Mouse (Mus musculus) stomach, embryonic 15.5 days (tissue): Measurements from ENCODE around the gene Prcd. TPM values are rescaled to one million over a fixed set of nuclear protein-coding genes. Genes with fewer than 3 reads are reported as not detected.

ENCODE experiments used
- ATAC-seq: fragments of 200-750 bp; cut with Nextera tagmentation; 2 replicates; pipeline ENCODE4 v1.8.0; 2017; ENCODE audit warnings: low read depth, moderate number of reproducible peaks, moderate TSS enrichment; ENCODE audit not compliant: insufficient read depth, low FRiP score
- H3K27ac ChIP-seq: fragments of 300-500 bp; sonication (generic); 2 replicates; pipeline ENCODE4 v1.5.1; 2015; ENCODE audit warnings: mild to moderate bottlenecking, inconsistent platforms
- H3K27me3 ChIP-seq: fragments of 300-500 bp; sonication (generic); replicated peaks from 2 replicates; pipeline ENCODE4 v1.6.1; 2015; ENCODE audit warnings: inconsistent platforms
- H3K36me3 ChIP-seq: fragments of 300-500 bp; sonication (generic); 2 replicates; pipeline ENCODE4 v1.6.1; 2015; ENCODE audit warnings: inconsistent platforms
- H3K4me1 ChIP-seq: fragments of 300-500 bp; sonication (generic); 2 replicates; pipeline ENCODE4 v1.6.1; 2015; ENCODE audit warnings: inconsistent platforms
- H3K4me2 ChIP-seq: fragments of 300-500 bp; sonication (generic); 2 replicates; pipeline ENCODE4 v1.6.1; 2015; ENCODE audit warnings: mild to moderate bottlenecking, inconsistent platforms
- H3K4me3 ChIP-seq: fragments of 300-500 bp; sonication (generic); replicated peaks from 2 replicates; pipeline ENCODE4 v1.5.1; 2015; ENCODE audit warnings: inconsistent platforms
- H3K9ac ChIP-seq: fragments of 300-500 bp; sonication (generic); 2 replicates; pipeline ENCODE4 v1.6.1; 2015; ENCODE audit warnings: inconsistent platforms
- H3K9me3 ChIP-seq: fragments of 300-500 bp; sonication (generic); 2 replicates; pipeline ENCODE4 v1.6.1; 2016; ENCODE audit warnings: inconsistent platforms
- WGBS: fragments of 180-500 bp; shearing (Covaris S2); methylation state at CpG from one replicate; pipeline ENCODE4 v1.1.7; 2015; 5-methylcytosine and 5-hydroxymethylcytosine counted together
- polyA plus RNA-seq: library from polyadenylated mRNA; unstranded; fragments of >200 nt; fragmentation: Nextera tagmentation; extraction: Ambion mirVana; gene quantifications from 2 replicates; pipeline ENCODE4 v1.2.1, GENCODE M21; 2015

Gene Prcd
- polyA plus RNA-seq, 1 experiment from 2014 or later = 1.3 TPM

DNA sequence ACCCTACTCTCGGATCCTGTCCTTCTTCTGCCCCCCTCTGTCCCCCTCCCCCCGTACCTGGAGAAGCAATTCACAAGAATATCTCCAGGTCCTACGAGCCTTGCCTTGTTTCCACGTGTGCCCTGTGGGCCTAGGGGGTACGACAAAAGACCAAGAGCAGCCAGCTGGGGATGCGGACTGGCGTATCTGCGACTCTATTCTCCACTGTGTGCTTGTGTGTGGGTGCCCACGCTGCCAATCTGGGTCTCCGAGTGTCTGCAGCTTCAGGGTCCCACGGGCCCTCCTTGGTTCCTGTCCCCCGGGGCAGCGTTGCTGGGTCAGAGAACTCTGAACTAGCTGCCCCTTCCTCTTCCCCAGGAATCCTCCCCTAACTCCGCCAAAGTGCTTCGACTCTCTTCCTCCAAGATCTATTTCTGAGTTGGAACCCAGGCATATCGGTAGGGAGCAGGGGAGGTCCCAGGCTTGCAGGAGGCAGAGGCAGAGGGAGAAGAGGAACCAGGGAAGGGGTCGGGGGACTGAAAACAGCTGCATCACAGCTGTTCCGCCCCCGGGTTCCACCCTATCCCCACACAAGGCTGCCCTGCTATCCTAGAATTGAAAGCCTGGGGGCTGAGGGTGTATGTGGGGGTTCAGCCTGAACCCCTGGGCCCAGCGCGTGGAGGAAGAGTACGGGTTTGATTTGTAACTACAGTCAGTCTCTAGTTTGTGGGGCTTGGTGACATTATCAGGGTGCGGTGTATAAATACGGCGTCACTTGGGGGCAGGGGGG is 820 bp upstream of the Prcd start:
- H3K27me3 ChIP-seq = peaks cover 27% of the 10 kb centered on the region
- no peaks in the 10 kb centered on the region for H3K36me3 ChIP-seq
- peaks cover 43% of the 10 kb centered on the region for H3K4me1 ChIP-seq
- peak overlapping the region; percentile 94 for H3K4me2 ChIP-seq
- ATAC-seq = no peak
- H3K9ac ChIP-seq = no peak overlapping the region; the same call in 1 of the 2 replicates
- no peak overlapping the region for H3K27ac ChIP-seq
- no peaks in the 10 kb centered on the region for H3K9me3 ChIP-seq
- H3K4me3 ChIP-seq = peak overlapping the region; percentile 56
- WGBS = 69% methylated on average over 25 of the region's 25 CpGs

DNA sequence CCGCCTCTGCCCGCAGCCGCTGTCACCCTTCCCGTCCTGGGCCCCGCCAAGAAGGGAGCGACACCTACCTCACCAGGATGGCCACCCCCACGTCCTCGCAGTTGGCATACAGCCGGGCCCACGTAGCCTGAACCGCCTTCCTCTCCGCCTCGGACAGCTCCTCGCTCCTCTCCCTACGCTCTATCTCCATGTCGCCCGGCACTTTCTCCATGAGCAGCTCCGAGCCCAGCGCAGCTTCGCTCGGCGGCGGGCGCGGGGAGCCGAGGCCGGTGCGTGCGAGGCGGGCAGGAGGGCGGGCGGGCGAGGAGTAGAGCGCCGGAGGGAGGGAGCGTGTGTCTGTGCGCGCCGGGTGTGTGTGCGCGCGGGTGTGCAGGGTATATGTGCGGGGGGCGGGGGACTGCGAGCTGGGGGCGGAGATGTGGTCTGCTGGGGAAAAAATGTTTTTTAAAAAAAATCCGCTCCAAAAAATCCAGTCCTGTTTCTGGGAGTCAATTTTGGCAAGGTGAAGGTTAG is 431 bp downstream of the Prcd start:
- H3K9me3 ChIP-seq = no peaks in the 10 kb centered on the region
- H3K36me3 ChIP-seq = no peaks in the 10 kb centered on the region
- H3K9ac ChIP-seq = peak overlapping the region; percentile 61
- peaks cover 27% of the 10 kb centered on the region for H3K27me3 ChIP-seq
- H3K27ac ChIP-seq = no peak overlapping the region
- H3K4me2 ChIP-seq = peak overlapping the region; percentile 94
- WGBS = under 1% methylated on average over 43 of the region's 47 CpGs
- H3K4me1 ChIP-seq = peaks cover 34% of the 10 kb centered on the region
- peak overlapping the region; percentile 56 for H3K4me3 ChIP-seq
- no peak for ATAC-seq

DNA sequence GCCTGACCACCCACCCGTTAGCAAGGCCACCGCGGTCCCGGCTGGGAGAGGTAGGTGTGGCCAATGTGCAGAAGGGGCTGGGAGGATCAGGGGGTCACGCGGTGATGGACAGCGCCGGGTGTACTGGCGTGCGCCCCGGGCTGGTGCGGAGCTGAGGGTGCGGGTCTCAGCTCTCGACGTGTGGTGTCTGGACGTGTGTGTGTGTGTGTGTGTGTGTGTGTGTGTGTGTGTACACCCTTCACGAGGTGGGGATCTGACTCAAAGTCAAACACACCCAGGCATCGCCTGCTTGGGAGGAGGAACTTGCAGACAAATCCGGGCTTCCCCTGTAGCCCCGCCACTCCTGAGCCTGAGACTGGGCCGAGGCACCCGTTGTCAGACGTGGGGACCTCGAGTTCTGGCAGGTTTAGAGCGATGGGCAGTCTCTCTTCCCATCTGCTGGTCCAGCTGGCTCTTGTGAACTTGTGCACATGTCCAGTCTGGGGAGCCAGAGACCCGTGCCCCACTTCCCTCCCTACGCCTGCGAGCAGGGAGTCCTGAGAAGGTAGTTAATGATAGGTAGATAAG is 1.0 kb downstream of the Prcd start, which contains the start of gene Cygb:
Gene Cygb (minus strand): TSS at position 59 of the 567 bp plus-strand sequence.
- H3K36me3 ChIP-seq = no peaks in the 10 kb centered on the region
- H3K9me3 ChIP-seq = no peaks in the 10 kb centered on the region
- H3K27ac ChIP-seq = no peak within 1 kb of the TSS
- peak within 1 kb of the TSS; percentile 61 for H3K9ac ChIP-seq
- peak within 1 kb of the TSS; percentile 94 for H3K4me2 ChIP-seq
- no peak for ATAC-seq
- H3K27me3 ChIP-seq = peaks cover 27% of the 10 kb centered on the region
- H3K4me3 ChIP-seq = peak within 1 kb of the TSS; percentile 56
- H3K4me1 ChIP-seq = peaks cover 36% of the 10 kb centered on the region
- 6% methylated on average over 28 of the region's 28 CpGs for WGBS

DNA sequence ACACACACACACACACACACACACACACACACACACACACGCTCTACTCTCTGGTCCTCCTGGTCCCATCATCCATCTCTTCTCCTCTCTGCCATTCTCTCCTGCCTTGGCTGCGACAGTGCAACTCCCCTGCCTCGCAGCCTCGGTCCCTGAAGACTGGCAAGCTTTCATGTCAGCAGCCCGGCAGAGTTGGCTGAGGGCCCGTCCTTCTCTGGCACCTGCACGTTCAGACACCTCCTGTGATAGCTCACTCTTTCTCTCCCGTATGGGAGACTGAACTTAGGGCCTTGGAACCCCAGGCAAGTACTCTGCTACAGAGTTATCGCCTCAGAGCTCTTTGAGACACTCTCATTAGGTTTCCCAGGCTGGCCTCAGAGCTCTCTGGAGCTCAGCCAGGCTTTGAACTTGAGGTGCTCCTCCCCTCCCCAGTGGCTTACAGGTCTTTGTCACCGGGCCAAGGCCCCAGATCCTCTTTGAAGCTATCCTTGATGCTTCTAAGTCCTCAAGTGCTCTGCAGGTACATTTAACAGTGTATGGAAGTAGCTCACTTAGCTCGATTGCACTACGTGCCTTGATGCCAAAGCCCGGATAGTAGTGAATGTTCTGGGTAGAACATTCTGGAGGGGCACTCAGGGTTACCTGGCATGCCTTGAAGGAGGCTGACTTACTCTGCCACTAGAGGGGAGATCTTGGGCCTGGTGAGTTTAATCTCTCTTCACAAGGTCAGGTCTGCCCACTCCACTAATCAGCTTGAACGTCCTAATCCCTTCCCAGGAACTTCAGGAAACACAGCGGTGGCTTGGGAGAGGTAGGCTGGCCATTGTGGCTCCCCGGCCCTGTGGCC is 3.2 kb downstream of the Prcd start:
- Histone ChIP-seq H3K36me3 (no peaks in the 10 kb centered on the region), H3K4me2 (no peak overlapping the region), H3K4me3 (no peak overlapping the region), H3K9me3 (no peaks in the 10 kb centered on the region), H3K27me3 (peaks cover 23% of the 10 kb centered on the region), H3K9ac (no peak overlapping the region), H3K27ac (no peak overlapping the region), H3K4me1 (peaks cover 47% of the 10 kb centered on the region)
- no peak for ATAC-seq
- 66% methylated on average over 16 of the region's 16 CpGs for WGBS

DNA sequence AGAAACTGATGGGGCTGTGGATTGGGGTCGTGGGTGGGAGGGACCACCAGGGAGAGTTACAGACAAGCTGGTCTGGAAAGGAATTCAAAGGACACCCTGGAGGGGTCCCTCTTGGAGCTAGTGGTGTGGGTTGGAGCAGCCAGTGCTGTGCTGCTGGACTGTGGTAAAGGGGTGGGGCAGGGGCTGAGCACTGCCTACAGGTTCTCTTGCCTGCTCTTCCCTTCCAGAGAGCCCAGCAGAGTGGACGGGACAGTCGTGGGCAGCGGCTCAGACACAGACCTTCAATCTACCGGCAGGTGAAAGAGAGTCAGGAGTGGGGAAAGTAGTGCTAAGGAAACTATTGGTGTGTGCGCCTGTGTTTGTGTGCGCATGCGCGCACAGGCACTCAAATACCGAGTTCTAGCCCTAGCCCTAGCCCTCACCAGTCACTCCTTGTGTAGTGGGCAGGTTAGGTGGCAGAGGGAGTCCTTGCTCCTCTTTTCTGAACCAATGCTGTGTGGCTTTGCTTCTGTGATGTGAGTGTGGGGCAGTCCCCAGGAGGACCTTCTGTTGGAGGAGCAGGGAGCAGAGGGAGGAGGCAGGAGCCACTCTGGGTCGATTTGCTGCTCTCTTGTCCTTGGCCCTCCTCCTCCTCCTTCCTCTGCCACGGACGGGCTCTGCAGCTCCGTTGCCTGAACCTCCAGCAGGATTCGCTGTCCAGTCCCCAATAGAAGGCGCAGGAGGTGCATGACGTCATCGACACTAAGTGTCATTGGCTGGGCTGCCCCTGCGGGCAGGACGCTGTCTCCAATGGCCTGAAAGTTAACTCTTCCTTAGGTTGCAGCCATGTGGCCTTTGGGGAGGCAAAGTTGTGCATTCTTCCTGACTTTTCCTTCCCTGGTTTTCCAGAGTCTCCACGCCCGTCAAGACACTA is 4.2 kb downstream of the Prcd start:
- H3K9ac ChIP-seq = no peak overlapping the region; the same call in 1 of the 2 replicates
- 16% methylated on average over 21 of the region's 22 CpGs for whole genome bisulfite sequencing
- H3K4me3 ChIP-seq = peak overlapping the region; percentile 35

DNA sequence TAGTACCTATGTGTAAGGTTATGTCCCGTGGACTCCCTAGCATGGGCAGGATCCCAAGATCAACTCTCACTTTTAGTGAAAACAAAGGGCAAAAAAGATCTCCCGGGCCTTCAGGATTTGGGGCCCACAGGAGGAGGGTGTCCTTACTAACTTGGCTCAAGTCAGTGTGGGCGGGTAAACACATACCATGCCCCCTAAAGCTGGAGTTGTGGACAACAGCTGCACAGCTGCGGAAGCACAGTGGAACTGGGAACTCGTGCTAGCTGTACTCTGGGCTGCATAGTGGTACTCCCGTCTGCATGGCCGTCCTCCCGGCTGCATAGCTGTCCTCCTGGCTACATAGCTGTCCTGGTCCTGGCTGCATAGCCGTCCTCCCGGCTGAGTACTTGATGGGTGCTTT is 4.9 kb downstream of the Prcd start:
- peaks cover 51% of the 10 kb centered on the region for H3K4me1 ChIP-seq
- 58% methylated on average over 10 of the region's 10 CpGs for WGBS
- 0 out of 2 replicates have a peak overlapping the region, but pooled peaks have one; percentile 59 for H3K4me2 ChIP-seq
- no peak for ATAC-seq
- H3K9ac ChIP-seq = no peak overlapping the region; the same call in 1 of the 2 replicates
- H3K4me3 ChIP-seq = no peak overlapping the region; the same call in 1 of the 2 replicates
- peaks cover 23% of the 10 kb centered on the region for H3K27me3 ChIP-seq
- H3K36me3 ChIP-seq = no peaks in the 10 kb centered on the region
- H3K9me3 ChIP-seq = no peaks in the 10 kb centered on the region
- peak overlapping the region; percentile 62 for H3K27ac ChIP-seq

More for the DNA sequence above, 4.2 kb downstream of the Prcd start:
- Histone ChIP-seq H3K27me3 (peaks cover 24% of the 10 kb centered on the region), H3K4me2 (peak overlapping the region; percentile 59), H3K9me3 (no peaks in the 10 kb centered on the region), H3K36me3 (no peaks in the 10 kb centered on the region), H3K27ac (peak overlapping the region; percentile 85), H3K4me1 (peaks cover 52% of the 10 kb centered on the region)
- ATAC-seq = peak; percentile 90

DNA sequence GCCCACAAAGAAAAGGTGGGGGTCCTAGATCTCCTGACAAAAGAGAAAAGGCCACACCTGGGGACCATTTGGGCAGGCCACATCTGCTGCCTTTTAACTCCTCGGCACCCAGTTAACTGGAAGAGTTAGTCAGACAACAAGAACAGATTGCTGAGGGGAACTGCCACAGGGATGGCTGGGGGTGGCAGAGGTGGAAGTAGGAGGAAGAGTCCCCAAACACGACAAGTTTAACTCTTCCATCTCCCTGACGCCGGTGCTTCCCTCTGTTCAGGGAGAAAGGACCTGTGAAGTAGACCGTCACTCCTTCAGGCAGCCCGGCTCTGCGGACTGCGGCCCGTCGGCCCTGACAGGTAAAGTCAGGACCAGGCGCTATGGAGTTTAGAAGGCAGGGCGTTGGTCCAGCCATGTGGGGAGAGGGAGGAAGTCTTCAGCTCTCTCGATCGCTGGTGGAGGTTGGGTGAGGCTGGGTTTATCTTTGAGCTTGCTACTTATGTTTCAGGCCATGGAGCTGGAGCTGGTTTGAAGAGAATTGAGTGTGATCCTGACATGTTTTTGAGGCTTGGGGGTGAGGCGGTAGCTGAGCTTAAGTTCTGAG is 5.8 kb downstream of the Prcd start:
- Histone ChIP-seq H3K27me3 (peaks cover 17% of the 10 kb centered on the region), H3K27ac (no peak overlapping the region), H3K36me3 (no peaks in the 10 kb centered on the region), H3K4me3 (no peak overlapping the region), H3K4me1 (peaks cover 43% of the 10 kb centered on the region), H3K9ac (no peak overlapping the region), H3K9me3 (no peaks in the 10 kb centered on the region), H3K4me2 (no peak overlapping the region)
- no peak for ATAC-seq
- WGBS = 75% methylated on average over 15 of the region's 15 CpGs

DNA sequence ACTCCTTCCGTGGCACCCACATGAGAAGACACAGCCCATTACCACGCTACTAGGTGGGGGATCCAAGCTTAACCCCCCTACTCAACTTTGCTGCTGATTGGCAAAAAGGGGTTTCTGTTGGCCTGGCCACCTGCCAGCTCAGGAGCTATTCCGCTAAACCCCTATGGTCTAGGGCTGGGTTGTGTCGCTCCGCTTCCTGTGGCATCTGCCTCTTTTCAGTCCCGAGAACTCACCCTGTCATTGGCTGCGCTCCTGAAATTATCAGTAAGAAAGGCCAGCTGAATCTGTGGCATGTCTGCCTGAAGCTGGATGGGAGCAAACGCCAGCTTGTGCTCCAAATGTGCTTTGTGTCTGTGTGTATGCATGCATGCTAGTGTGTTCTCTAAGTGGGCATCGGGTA is 6.8 kb downstream of the Prcd start:
- H3K4me1 ChIP-seq = peaks cover 37% of the 10 kb centered on the region
- 0 out of 2 replicates have a peak, but pooled peaks cover 9% of the 10 kb centered on the region for H3K27me3 ChIP-seq
- H3K9ac ChIP-seq = no peak overlapping the region
- 56% methylated on average over 9 of the region's 9 CpGs for WGBS
- no peak overlapping the region for H3K4me3 ChIP-seq
- no peaks in the 10 kb centered on the region for H3K9me3 ChIP-seq
- ATAC-seq = no peak
- no peak overlapping the region for H3K4me2 ChIP-seq
- H3K36me3 ChIP-seq = no peaks in the 10 kb centered on the region
- no peak overlapping the region for H3K27ac ChIP-seq

DNA sequence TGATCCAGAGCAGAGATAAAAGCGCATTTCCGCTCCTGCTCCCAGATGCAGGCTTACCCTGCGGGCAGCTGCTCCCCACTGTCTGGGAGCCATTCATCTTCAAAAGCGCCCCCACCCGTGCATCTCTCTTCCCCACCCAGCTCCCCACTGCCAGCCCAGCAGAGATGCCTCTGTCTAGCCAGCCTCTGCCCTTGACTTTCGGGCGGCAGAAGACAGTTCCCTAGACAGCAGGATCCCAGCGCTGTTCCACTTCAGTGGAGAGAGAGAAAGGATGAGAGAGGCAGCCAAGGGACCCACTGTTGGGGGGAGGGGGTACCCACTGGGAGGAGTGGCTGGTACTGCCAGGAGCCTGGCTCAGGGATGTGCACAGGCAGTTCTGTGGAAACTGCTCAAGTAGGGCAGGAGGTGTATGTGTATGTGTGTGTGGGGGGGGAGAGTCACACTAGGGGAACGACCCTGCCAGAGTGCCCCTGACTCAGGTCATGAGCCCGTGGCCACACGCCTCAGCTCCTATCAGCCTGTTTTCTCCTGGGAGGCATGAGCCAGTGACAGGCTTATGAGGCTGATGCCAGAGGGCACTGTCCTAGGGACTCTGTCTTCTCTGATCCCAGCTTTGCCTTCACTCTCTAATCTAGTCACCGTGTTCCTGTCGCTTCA is 8.1 kb downstream of the Prcd start:
- Histone ChIP-seq H3K36me3 (no peaks in the 10 kb centered on the region), H3K9me3 (no peaks in the 10 kb centered on the region), H3K4me2 (no peak overlapping the region), H3K27me3 (0 out of 2 replicates have a peak, but pooled peaks cover 9% of the 10 kb centered on the region), H3K4me3 (no peak overlapping the region), H3K9ac (no peak overlapping the region), H3K27ac (no peak overlapping the region), H3K4me1 (peaks cover 37% of the 10 kb centered on the region)
- no peak for ATAC-seq
- 42% methylated on average over 13 of the region's 13 CpGs for WGBS

DNA sequence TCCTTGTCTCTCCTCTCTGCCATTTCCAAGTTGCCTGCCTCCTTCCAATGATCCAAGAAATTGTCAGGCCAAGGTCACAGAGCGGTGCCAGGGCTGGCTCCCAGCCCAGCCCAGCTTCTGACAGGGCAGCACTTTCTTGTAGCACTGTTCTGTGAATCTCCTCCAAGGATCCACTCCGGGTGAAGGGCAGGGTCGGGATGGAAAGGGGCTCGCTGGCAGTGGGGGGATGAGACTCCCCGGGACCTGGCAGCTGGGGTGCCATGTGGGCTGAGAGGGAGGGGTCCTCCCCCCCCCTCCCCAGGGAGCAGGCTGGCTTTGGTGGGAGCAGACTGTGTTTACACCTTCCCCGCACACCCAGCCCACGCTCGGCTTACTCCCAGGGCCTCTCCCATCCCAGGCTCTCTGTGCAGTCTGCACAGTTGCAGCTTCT is 8.6 kb downstream of the Prcd start:
- no peak overlapping the region for H3K9ac ChIP-seq
- 44% methylated on average over 8 of the region's 8 CpGs for WGBS
- H3K4me3 ChIP-seq = no peak overlapping the region
- ATAC-seq = no peak
- 0 out of 2 replicates have a peak, but pooled peaks cover 9% of the 10 kb centered on the region for H3K27me3 ChIP-seq
- no peak overlapping the region for H3K4me2 ChIP-seq
- no peaks in the 10 kb centered on the region for H3K9me3 ChIP-seq
- H3K4me1 ChIP-seq = peaks cover 37% of the 10 kb centered on the region
- H3K36me3 ChIP-seq = no peaks in the 10 kb centered on the region
- H3K27ac ChIP-seq = no peak overlapping the region
